Mouse (Mus musculus) kidney, postnatal 14 days (tissue): ENCODE measurements around the gene Flt3l.
"Not testable (repeated sequence)": the region's sequence is repeated elsewhere in the genome, so short reads cannot be mapped to it uniquely, and the experiment has no call there.

Source experiments
- DNase-seq: peaks from one replicate; pipeline ENCODE4 v3.0.0; 2022; ENCODE audit warnings: mixed read lengths

Flt3l gene

DNA sequence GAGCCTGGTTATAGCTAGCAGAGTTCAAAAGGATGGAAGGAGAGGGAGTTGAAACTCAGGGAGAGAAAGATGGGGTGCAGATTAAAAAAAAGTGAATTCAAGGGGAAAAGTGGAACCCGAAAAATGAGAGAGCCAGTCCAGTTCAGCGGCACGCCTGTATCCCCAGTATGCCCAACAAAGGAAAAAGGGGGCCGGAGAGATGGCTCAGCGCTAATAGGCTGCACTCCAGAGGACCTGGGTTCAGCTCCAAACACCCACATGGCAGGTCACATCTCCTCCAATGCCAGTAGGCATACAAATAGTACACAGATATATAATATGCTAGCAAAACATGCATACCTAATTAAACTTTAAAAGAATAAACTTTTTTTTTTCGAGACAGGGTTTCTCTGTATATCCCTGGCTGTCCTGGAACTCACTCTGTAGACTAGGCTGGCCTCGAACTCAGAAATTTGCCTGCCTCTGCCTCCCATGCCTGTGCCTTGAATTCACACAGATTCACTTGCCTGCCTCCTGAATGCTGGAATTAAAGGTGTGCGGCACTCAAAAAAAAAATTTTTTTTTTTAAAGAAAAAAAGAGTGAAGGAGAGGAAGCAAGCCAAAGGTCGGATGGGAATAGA, 26.9 kb upstream of the Flt3l start:
- no peak for DNase-seq

DNA sequence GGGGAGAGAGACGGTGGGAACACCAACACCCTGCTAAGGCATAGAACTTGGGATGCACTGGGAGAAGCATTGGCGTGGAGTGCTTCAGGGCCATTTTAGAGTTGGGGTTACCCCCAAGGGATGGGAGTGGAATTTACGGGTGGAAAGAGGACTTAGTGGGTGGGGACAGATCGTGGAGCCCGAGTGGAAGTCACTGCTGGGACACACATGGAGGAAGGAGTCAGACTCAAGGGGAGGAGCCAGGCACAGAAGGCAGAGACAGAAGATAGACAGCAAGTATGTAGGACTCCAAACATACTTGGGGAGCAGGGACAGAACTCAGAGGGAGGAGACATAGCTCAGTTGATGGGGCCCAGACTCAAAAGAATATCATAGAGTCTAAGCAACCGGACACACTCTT, 26.3 kb upstream of the Flt3l start:
- DNase-seq, result no peak

GRCm38 (mm10) chr7:45161612-45162473, 25.6 kb upstream of the Flt3l start:
- DNase-seq, result peak; percentile 91

DNA sequence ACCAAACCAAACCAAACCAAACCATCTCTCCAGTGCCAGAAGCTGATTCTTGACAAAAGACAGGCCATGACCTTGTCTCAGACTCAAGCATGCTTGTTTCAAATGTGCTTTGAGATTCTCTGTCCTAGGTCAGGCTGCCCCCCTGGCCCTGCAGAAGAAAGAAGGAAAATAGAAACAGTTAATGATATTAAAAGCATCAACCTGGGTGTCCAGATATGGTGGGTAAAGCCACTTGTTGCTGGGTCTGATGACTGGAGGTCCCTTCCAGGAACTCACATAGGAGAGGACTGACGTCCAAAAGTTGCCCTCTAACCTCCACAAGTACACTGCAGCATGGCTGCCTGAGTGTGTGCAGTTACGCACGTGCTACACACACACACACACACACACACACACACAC, 24.6 kb upstream of the Flt3l start:
- DNase-seq, result no peak

DNA sequence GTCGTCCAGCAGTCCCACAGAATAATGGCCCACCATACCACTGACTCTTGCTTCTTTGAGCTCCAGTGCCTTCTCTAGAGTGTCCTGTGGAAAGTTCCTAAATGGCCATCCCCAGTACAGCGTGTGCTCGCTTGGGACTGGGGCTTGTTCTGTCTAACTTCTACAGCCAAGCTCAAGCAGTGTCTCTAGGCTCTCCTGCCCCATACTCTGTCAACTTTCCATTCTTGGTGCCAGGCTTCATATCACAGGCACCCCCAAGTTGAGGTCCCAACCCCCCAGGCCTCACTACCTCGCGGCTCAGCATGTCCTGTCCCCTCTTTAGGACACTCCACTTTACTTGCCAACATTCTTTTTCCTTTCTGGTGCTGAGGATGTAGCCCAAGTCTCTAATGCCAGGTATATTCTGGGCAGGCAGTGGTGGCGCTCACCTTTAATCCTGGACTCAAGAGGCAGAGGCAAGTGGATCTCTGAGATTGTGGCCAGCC, 24.1 kb upstream of the Flt3l start:
- DNase-seq, result no peak

DNA sequence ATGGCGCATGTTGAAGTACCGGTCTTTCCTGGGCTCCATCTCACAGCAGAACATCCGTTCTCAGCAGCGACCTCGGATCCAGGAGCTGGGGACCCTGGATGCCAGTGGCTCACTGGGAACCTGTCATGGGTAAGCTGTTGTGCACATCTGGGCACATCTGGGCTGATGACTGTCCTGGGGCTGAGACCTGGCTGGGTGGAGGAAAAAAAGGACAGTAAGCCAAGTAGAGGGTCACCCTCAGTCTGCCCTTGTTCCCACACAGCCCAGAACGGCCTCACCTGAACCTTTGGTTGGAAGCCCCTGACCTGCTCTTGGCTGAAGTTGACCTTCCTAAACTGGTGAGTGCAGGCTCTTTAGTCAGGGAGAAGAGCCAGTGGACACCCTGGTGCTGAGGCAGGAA, 22.8 kb upstream of the Flt3l start:
- DNase-seq, result no peak

GRCm38 (mm10) chr7:45157459-45157858, 21.2 kb upstream of the Flt3l start:
- no peak for DNase-seq

DNA sequence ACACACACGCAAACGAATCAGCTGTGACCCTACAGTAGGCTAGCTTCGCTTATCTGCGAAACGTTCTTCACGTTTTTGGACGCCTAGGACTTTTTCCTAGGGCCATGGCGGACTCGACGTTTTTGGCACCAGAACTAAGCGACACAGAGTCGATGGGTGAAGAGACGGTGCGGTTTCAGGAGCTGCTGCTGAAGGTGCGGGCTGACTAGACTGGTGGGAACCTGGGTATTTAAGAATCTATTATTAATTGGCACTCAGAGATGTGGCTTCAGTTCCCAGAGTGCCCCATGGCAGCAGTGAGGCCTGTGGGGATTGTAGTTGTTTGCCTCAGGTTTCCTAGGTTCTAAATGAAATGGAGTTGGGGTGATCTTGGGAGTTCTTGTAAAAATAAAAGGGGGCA, 20.0 kb upstream of the Flt3l start:
- no peak for DNase-seq

DNA sequence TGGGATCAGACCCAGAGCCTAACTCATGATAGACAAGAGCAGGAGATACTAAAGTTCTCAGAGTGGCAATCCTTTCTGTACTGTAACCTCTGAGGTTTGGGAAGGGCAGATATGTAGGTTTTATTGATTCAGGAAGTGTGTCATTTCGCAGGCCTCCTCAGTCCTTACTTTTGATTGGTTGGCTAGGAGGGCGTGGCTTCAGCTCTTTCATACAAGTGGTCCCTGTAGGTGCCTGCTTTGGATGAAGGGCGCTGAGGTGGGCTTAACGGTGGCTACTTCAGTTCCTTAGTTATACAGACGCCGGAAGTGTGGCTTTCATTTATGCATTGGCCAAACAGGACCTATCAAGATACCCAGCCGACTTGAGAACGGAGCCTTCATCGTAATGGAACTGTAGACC, 19.4 kb upstream of the Flt3l start:
- no peak for DNase-seq

DNA sequence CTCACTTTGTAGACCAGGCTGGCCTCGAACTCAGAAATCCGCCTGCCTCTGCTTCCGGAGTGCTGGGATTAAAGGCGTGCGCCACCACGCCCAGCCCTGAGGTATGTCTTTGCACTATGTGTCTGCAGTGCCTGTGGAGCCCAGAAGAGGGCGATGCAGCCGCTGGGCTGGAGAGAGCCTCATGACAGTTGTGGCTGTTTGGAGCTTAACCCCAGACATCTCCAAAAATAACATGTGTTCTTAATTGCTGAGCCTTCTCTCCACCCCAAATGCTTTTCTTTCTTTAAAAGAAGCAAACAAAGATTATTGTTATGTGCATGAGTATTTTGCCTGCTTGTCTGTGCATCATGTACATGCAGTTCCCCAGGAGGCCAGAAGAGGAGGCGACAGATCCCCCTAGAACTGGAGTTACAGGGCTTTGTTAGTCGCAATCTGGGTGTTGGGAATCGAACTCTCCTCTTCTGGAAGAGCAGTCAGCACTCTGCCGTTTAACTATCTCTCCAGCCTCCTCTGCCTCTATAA, 18.8 kb upstream of the Flt3l start:
- peak; percentile 67 for DNase-seq

DNA sequence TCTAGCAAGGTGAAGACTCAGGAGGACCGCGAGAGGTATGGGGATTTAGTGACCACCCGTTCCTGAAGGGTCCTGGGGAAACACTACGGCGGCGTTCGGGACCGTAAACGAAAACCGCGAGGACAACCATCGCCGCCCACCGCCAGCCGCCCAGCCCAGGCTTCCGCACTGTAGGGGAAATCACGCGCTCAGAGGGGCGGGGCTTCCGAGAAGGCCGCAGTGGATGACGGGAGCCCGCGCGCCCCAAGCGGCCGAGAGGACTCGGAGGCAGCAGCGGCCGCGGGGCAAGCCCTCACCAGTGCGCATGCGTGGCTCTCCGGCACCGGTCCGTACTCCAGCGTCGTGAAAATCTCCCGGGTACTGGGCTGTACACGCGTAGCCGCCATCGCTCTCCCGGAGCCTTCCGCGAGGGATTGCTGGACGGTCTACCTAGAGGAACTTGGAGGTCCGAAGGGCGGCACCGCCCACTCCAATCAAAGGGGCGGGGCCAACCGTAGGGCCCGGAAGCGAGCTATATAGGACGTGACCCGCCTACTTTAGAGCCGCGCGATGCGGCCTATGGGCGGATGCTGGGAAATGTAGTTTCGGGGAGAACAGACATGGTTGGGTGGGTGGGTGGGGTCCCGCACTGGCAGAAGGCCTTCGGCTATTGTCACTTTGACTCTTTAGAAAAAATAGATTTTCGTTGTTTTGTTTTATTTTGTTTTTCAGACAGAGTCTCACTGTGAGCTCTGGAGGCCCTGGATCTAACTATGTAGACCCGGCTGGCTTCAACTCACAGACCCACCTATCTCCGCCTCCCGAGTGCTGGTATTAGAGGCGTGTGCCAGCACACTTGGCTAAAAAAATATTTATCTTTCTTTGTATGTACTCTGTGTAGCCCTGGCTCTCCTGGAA, 18.1 kb upstream of the Flt3l start, which contains the start of the genes Pih1d1 and Aldh16a1:
TSS of gene Pih1d1 (plus strand) at position 208 of the 897 bp plus-strand sequence.
TSS of gene Aldh16a1 (minus strand) at position 489 of the 897 bp plus-strand sequence.
- DNase-seq, result peak; percentile 99

GRCm38 (mm10) chr7:45153586-45153985, 17.4 kb upstream of the Flt3l start:
- DNase-seq, result no peak

DNA sequence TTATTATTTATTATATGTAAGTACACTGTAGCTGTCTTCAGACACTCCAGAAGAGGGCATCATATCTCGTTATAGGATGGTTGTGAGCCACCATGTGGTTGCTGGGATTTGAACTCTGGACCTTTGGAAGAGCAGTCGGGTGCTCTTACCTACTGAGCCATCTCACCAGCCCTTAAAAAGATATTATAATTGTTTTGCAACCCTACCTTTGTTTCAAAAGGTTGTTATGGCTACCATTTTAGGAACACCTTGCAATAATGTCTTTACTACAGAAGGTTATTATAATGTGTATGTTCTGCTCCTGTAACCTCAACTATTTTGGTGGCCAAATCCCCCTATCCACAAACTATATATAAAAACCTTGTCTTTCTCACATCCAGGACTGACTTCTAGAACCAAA, 16.8 kb upstream of the Flt3l start:
- DNase-seq, result not testable (repeated sequence)

DNA sequence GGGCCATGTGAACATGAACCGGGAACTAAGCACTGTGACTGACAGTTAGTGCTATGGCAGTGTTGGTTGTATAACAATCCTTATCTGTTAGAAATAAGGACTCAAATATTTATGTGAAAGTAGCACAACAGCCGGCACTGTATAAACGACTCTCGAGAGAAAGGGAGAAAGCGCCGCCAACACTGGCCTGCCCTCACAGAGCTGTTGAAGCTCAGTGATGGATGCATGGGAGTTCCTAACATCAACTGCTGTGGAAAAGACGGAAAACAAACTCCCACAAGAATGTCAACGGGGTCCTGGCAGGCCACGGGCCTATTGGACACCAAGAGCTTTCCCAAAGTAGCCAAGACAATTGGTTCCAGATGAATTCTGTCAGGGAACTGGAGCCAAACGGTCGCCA, 15.1 kb upstream of the Flt3l start:
- peak; percentile 72 for DNase-seq

DNA sequence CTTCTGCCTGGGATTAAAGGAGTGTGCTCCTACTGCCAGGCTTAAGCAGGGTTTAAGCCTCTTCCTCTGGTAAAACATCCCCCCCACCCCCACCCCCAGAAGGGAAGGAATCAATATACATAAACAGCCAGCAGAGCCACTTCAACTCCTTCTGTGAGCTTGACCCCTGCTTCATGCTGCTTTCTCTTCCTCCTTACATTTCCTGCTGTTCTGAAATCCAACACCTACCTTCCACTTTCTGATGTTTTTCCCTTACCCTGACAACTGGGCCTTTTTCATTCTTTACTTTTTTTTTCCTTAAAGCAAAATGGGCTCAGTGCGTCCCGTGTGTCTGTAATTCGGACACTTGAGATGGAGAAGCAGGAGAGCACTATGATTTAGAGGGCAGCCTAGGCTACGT, 14.1 kb upstream of the Flt3l start:
- DNase-seq, result no peak

- DNase-seq, result peak; percentile 67
Observed at GRCm38 (mm10) chr7:45149545-45149944, 13.3 kb upstream of the Flt3l start.

- no peak for DNase-seq
Observed at GRCm38 (mm10) chr7:45148534-45149098, 12.4 kb upstream of the Flt3l start.

DNA sequence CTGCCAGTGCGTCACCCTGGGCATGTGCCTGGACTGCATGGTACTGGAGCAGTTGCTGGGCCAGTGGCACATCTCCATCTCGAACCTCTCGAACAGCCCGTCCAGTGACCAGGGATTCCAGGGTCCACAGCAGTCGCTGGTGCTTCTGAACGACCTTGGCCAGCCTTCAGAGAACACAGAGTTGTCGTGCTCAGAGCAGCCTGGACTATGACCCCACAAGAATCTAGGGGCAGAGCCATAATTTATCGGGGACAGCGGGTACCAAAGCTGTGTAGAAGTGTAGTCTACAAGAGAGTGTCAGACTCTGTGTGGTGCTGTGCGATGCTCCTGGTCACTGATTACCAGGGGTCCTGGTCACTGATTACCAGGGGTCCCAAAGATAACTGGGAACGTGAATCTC, 11.7 kb upstream of the Flt3l start:
- peak; percentile 55 for DNase-seq

DNA sequence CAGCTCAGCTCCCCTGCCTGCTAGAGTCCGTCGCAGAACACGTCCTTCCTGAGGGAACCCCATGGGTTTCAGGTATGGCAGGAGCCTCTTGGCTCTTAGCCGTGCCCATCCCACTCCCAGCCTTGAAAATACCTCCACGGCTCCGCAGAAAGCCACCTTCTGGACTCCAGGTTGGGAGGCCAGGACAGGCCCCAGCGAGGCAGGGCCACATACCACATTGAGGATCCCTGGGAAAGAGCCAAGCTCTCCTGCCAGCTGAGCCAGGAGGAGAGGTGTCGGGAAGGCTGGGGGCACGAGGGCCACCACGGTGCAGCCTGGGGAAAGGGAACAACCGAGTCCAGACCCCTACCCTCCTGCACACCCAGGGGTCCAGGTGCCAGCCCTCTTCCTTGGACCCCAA, 11.0 kb upstream of the Flt3l start:
- peak; percentile 44 for DNase-seq

DNA sequence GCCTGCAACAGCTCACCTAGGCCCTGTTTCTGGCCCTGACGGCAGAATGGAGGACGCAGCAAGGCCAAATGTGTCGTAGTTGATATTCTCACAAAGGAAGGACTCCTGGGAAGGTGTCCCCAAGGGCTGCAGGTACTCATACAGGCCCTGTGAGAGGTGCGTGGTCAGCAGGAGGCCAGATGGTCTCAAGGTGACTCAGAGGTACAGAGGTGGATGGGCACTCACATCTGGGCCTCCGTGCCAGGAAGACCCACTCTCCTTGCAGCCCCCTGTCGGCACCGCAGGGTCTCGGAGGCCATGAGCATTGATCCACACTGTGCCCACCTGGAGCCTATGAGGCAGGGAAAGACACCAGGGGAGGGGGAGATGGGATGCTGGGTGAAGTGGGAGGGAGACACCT, 9.2 kb upstream of the Flt3l start:
- DNase-seq, result no peak

- no peak for DNase-seq
Observed at GRCm38 (mm10) chr7:45144368-45145174, 8.3 kb upstream of the Flt3l start.

GRCm38 (mm10) chr7:45141914-45142313, 5.7 kb upstream of the Flt3l start:
- DNase-seq, result no peak
